In the genomic region with DNA sequence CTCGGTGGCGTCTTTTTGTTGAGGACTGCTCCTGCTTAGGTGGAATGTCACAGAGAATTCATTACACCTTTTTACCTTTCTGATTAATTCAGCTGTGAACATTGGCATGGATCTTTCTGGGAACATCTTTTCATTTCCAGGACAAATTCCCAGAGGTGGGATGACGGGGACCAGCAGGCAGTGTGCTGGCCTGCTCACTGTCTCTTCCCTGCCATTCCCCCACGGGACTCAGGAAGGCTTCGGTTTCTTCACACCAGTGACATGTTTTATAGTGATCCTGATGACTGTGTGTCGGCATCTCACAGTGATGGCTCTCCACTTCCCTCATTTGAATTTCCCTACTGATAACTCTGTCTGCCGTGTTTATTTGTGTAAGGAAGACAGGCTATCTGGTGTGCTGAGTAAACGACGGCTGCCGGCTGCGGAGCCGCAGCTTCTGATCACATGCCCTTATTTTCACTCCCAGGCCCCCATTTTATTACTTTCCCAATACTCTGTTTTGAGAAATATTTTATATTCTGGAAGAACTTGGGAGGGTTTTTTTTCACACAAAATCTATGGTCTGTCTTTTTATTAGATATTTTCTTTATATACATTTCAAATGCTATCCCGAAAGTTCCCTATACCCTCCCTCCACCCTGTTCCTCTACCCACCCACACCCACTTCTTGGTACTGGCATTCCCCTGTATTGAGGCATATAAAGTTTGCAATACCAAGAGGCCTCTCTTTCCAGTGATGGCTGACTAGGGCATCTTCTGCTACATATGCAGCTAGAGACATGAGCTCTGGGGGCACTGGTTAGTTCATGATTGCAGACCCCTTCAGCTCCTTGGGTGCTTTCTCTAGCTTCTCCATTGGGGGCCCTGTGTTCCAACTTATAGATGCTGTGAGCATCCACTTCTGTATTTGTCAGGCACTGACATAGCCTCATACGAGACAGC, we compare ENCODE assay signal across 20 mouse cellular contexts.
DNase-seq lines count a peak whose midpoint lies in the region; ATAC-seq and TF ChIP-seq lines count a peak whose summit lies in the region.
"Had no signal": no experiment of that assay in that cellular context is flagged by ENCODE, and none has a peak within 500 bp of the region (broad histone marks: within the 10 kb centered on the region; RNA-seq: fewer than 3 reads in every experiment).

No protein-coding gene starts in this region.

- H3K9ac ChIP-seq in hindbrain, embryonic 12.5 days, result no peak overlapping the region
- H3K9ac ChIP-seq in hindbrain, postnatal 0 days (replicated peaks; ENCODE audit: low read length), result no peak overlapping the region
- H3K9ac ChIP-seq in midbrain, embryonic 11.5 days (ENCODE audit: low read length), result no peak overlapping the region
- H3K9ac ChIP-seq in hindbrain, embryonic 16.5 days (ENCODE audit: low read depth, low read length), result no peak overlapping the region
- no peak overlapping the region for H3K9ac ChIP-seq in neural tube, embryonic 14.5 days (replicated peaks; ENCODE audit: low read depth, low read length)
- H3K9ac ChIP-seq: embryonic facial prominence, embryonic 12.5 days; forebrain, embryonic 15.5 days; heart, embryonic 12.5 days; intestine, embryonic 15.5 days had no signal

- H3K27ac ChIP-seq in hindbrain, embryonic 12.5 days, result peak overlapping the region; percentile 8; the same call in 1 of the 2 replicates
- H3K27ac ChIP-seq in hindbrain, postnatal 0 days, result no peak overlapping the region
- no peak overlapping the region for H3K27ac ChIP-seq in midbrain, embryonic 11.5 days (ENCODE audit: low read depth, low read length)
- H3K27ac ChIP-seq in midbrain, embryonic 10.5 days (replicated peaks), result no peak overlapping the region
- H3K27ac ChIP-seq in hindbrain, embryonic 16.5 days (ENCODE audit: low read depth, low read length), result no peak overlapping the region
- no peak overlapping the region for H3K27ac ChIP-seq in neural tube, embryonic 14.5 days (ENCODE audit: low read depth, low read length)
- H3K27ac ChIP-seq: embryonic facial prominence, embryonic 12.5 days; forebrain, embryonic 15.5 days; intestine, embryonic 15.5 days had no signal

- no peaks in the 10 kb centered on the region for H3K27me3 ChIP-seq in hindbrain, embryonic 12.5 days
- no peaks in the 10 kb centered on the region for H3K27me3 ChIP-seq in hindbrain, postnatal 0 days (ENCODE audit: insufficient read depth, low read length)
- H3K27me3 ChIP-seq in midbrain, embryonic 11.5 days (ENCODE audit: control insufficient read depth, insufficient read depth, low read length), result no peaks in the 10 kb centered on the region
- H3K27me3 ChIP-seq in midbrain, embryonic 10.5 days (ENCODE audit: low read depth, poor library complexity, severe bottlenecking), result no peaks in the 10 kb centered on the region
- no peaks in the 10 kb centered on the region for H3K27me3 ChIP-seq in hindbrain, embryonic 16.5 days (replicated peaks; ENCODE audit: control insufficient read depth, insufficient read depth, low read length)
- H3K27me3 ChIP-seq in neural tube, embryonic 14.5 days (ENCODE audit: control insufficient read depth, insufficient read depth, low read length), result no peaks in the 10 kb centered on the region
- H3K27me3 ChIP-seq: CH12.LX; embryonic facial prominence, embryonic 12.5 days; forebrain, embryonic 15.5 days; heart, embryonic 12.5 days; intestine, embryonic 15.5 days; Patski had no signal

- 66% methylated on average over 14 of the region's 14 CpGs for WGBS in hindbrain, embryonic 12.5 days
- 70% methylated on average over 14 of the region's 14 CpGs for WGBS in hindbrain, postnatal 0 days
- WGBS in midbrain, embryonic 11.5 days, result 86% methylated on average over 14 of the region's 14 CpGs
- WGBS in midbrain, embryonic 10.5 days, result 79% methylated on average over 14 of the region's 14 CpGs
- WGBS in hindbrain, embryonic 16.5 days, result 60% methylated on average over 14 of the region's 14 CpGs
- 56% methylated on average over 14 of the region's 14 CpGs for WGBS in neural tube, embryonic 14.5 days

- H3K9me3 ChIP-seq in hindbrain, embryonic 12.5 days (replicated peaks), result no peaks in the 10 kb centered on the region
- no peaks in the 10 kb centered on the region for H3K9me3 ChIP-seq in hindbrain, postnatal 0 days (ENCODE audit: low read length)
- no peaks in the 10 kb centered on the region for H3K9me3 ChIP-seq in midbrain, embryonic 11.5 days (ENCODE audit: control insufficient read depth, low read length)
- no peaks in the 10 kb centered on the region for H3K9me3 ChIP-seq in midbrain, embryonic 10.5 days (replicated peaks)
- H3K9me3 ChIP-seq in hindbrain, embryonic 16.5 days (ENCODE audit: control insufficient read depth, low read length), result no peaks in the 10 kb centered on the region
- no peaks in the 10 kb centered on the region for H3K9me3 ChIP-seq in neural tube, embryonic 14.5 days (ENCODE audit: control insufficient read depth, low read length)
- H3K9me3 ChIP-seq: embryonic facial prominence, embryonic 12.5 days; forebrain, embryonic 15.5 days; heart, embryonic 12.5 days; intestine, embryonic 15.5 days had no signal

- no peak for TF ChIP-seq CTCF in hindbrain, postnatal 0 days (IDR thresholded peaks at IDR 0.05; ENCODE audit: low read depth)

- no peaks in the 10 kb centered on the region for H3K36me3 ChIP-seq in hindbrain, embryonic 12.5 days
- no peaks in the 10 kb centered on the region for H3K36me3 ChIP-seq in hindbrain, postnatal 0 days (ENCODE audit: insufficient read depth, low read length)
- no peaks in the 10 kb centered on the region for H3K36me3 ChIP-seq in midbrain, embryonic 11.5 days (ENCODE audit: control insufficient read depth, insufficient read depth, low read length)
- peaks cover 9% of the 10 kb centered on the region for H3K36me3 ChIP-seq in midbrain, embryonic 10.5 days
- H3K36me3 ChIP-seq in hindbrain, embryonic 16.5 days (ENCODE audit: control insufficient read depth, insufficient read depth, low read length), result peaks cover 3% of the 10 kb centered on the region; the same call in 1 of the 2 replicates
- H3K36me3 ChIP-seq in neural tube, embryonic 14.5 days (ENCODE audit: control insufficient read depth, insufficient read depth, low read length), result no peaks in the 10 kb centered on the region
- H3K36me3 ChIP-seq: intestine, embryonic 15.5 days had no signal

- no peak overlapping the region for H3K4me3 ChIP-seq in hindbrain, embryonic 12.5 days
- no peak overlapping the region for H3K4me3 ChIP-seq in hindbrain, postnatal 0 days (ENCODE audit: low read length)
- H3K4me3 ChIP-seq in midbrain, embryonic 11.5 days (ENCODE audit: low read depth, low read length), result no peak overlapping the region
- no peak overlapping the region for H3K4me3 ChIP-seq in midbrain, embryonic 10.5 days
- no peak overlapping the region for H3K4me3 ChIP-seq in hindbrain, embryonic 16.5 days (ENCODE audit: low read length)
- no peak overlapping the region for H3K4me3 ChIP-seq in neural tube, embryonic 14.5 days (ENCODE audit: low read depth, low read length)
- H3K4me3 ChIP-seq: embryonic facial prominence, embryonic 12.5 days; forebrain, embryonic 15.5 days; heart, embryonic 12.5 days; intestine, embryonic 15.5 days had no signal

- no peak overlapping the region for H3K4me2 ChIP-seq in hindbrain, embryonic 12.5 days (replicated peaks)
- H3K4me2 ChIP-seq in hindbrain, postnatal 0 days (ENCODE audit: low read depth, low read length), result no peak overlapping the region
- H3K4me2 ChIP-seq in midbrain, embryonic 11.5 days, result no peak overlapping the region
- H3K4me2 ChIP-seq in hindbrain, embryonic 16.5 days (ENCODE audit: low read length), result no peak overlapping the region
- H3K4me2 ChIP-seq in neural tube, embryonic 14.5 days (ENCODE audit: low read depth, low read length), result no peak overlapping the region
- H3K4me2 ChIP-seq: embryonic facial prominence, embryonic 12.5 days; forebrain, embryonic 15.5 days; heart, embryonic 12.5 days; intestine, embryonic 15.5 days had no signal

- no peaks in the 10 kb centered on the region; the same call in 1 of the 2 replicates for H3K4me1 ChIP-seq in hindbrain, embryonic 12.5 days
- no peaks in the 10 kb centered on the region for H3K4me1 ChIP-seq in hindbrain, postnatal 0 days (ENCODE audit: insufficient read depth, low read length)
- no peaks in the 10 kb centered on the region for H3K4me1 ChIP-seq in midbrain, embryonic 11.5 days (ENCODE audit: control insufficient read depth, insufficient read depth, low read length)
- no peaks in the 10 kb centered on the region for H3K4me1 ChIP-seq in midbrain, embryonic 10.5 days
- H3K4me1 ChIP-seq in hindbrain, embryonic 16.5 days (ENCODE audit: control insufficient read depth, insufficient read depth, low read depth, low read length), result no peaks in the 10 kb centered on the region
- 0 out of 2 replicates have a peak, but pooled peaks cover 5% of the 10 kb centered on the region for H3K4me1 ChIP-seq in neural tube, embryonic 14.5 days (ENCODE audit: control insufficient read depth, insufficient read depth, low read length)
- H3K4me1 ChIP-seq: embryonic facial prominence, embryonic 12.5 days; forebrain, embryonic 15.5 days; intestine, embryonic 15.5 days had no signal

- ATAC-seq in hindbrain, embryonic 12.5 days (ENCODE audit: low FRiP score), result 0 out of 2 replicates have a peak, but pooled peaks have one; percentile 56
- ATAC-seq in hindbrain, postnatal 0 days, result no peak
- no peak for ATAC-seq in midbrain, embryonic 11.5 days (ENCODE audit: low FRiP score)
- ATAC-seq in hindbrain, embryonic 16.5 days, result 0 out of 2 replicates have a peak, but pooled peaks have one; percentile 37
- peak; percentile 70 for ATAC-seq in neural tube, embryonic 14.5 days (ENCODE audit: low read depth)
- ATAC-seq: activated CD4-positive, CD25-positive, alpha-beta regulatory T cell, adult 4 months; forebrain, embryonic 15.5 days; intestine, embryonic 15.5 days; Patski had no signal

- no peak for DNase-seq in hindbrain, postnatal 0 days (ENCODE audit: low spot score)
- peak; percentile 70 for DNase-seq in midbrain, embryonic 11.5 days (ENCODE audit: low spot score, missing footprints)
- no peak for DNase-seq in midbrain, embryonic 10.5 days (ENCODE audit: low spot score)
- DNase-seq in adrenal gland, postnatal 14 days, result no peak
- DNase-seq: adrenal gland, postnatal 25 days; cerebellum, adult 2 months; cerebellum, postnatal 14 days; gastrocnemius, postnatal 36 days; heart, adult 18-20 months; heart, postnatal 36 days had no signal

Comparison
In these comparisons a context has a peak if more than half of its experiments do, and no peak if none do; other contexts are left out.
1. ATAC-seq: peak in hindbrain, embryonic 12.5 days (single experiment), hindbrain, embryonic 16.5 days (single experiment) and neural tube, embryonic 14.5 days (single experiment); none in hindbrain, postnatal 0 days (single experiment) and midbrain, embryonic 11.5 days (single experiment).